Mouse (Mus musculus) E14TG2a.4 (cell line): ENCODE measurements at regions not wholly inside any gene's neighbourhood (a gene's known extent, or its start where the extent isn't known, plus 50 kb on each side); places are given as distances from the start of the nearest gene placed in this dataset.

Source experiments
- CTCF ChIP-seq: conservative IDR thresholded peaks from 2 replicates; pipeline ENCODE4 v1.5.1; 2014; ENCODE audit warnings: low read length
- NANOG ChIP-seq: IDR thresholded peaks from 2 replicates; pipeline ENCODE4 v1.6.1; 2014; ENCODE audit warnings: borderline replicate concordance, low read length, mixed read lengths

GRCm38 (mm10) chr1:73645011-73645410 lies 479.2 kb downstream of the Tns1 start:
- TF ChIP-seq CTCF, result no peak
- no peak for TF ChIP-seq NANOG
